Mouse (Mus musculus): ENCODE measurements around the gene Tnni3k.

Gene Tnni3k

GRCm38 (mm10) chr3:154945688-154946161 lies 109.5 kb downstream of the Tnni3k start:
- DNase-seq: no peak

- DNase-seq: no peak
Measured at GRCm38 (mm10) chr3:154927757-154928156, 127.5 kb downstream of the Tnni3k start.

- no peak for DNase-seq
Measured at GRCm38 (mm10) chr3:154924936-154925335, 130.3 kb downstream of the Tnni3k start.

- no peak for DNase-seq
Measured at GRCm38 (mm10) chr3:154915566-154915965, 139.6 kb downstream of the Tnni3k start.

GRCm38 (mm10) chr3:154913641-154914040 lies 141.6 kb downstream of the Tnni3k start:
- no peak for DNase-seq

- peak; percentile 7 for DNase-seq
Measured at GRCm38 (mm10) chr3:154896737-154897136, 158.5 kb downstream of the Tnni3k start.

GRCm38 (mm10) chr3:154893225-154893624 lies 162.0 kb downstream of the Tnni3k start:
- no peak for DNase-seq

GRCm38 (mm10) chr3:154885452-154885851 lies 169.8 kb downstream of the Tnni3k start:
- no peak for DNase-seq

GRCm38 (mm10) chr3:154885048-154885447 lies 170.2 kb downstream of the Tnni3k start:
- no peak for DNase-seq

- DNase-seq: no peak
Measured at GRCm38 (mm10) chr3:154881428-154881986, 173.7 kb downstream of the Tnni3k start.

- no peak for DNase-seq
Measured at GRCm38 (mm10) chr3:154880536-154880939, 174.7 kb downstream of the Tnni3k start.

- no peak for DNase-seq
Measured at GRCm38 (mm10) chr3:154880108-154880507, 175.1 kb downstream of the Tnni3k start.

- DNase-seq: no peak
Measured at GRCm38 (mm10) chr3:154879515-154879914, 175.7 kb downstream of the Tnni3k start.

GRCm38 (mm10) chr3:154879080-154879479 lies 176.1 kb downstream of the Tnni3k start:
- no peak for DNase-seq

- no peak for DNase-seq
Measured at GRCm38 (mm10) chr3:154868807-154869206, 186.4 kb downstream of the Tnni3k start.

GRCm38 (mm10) chr3:154861921-154862320 lies 193.3 kb downstream of the Tnni3k start:
- no peak for DNase-seq

- DNase-seq: no peak
Measured at GRCm38 (mm10) chr3:154859721-154860120, 195.5 kb downstream of the Tnni3k start.

- DNase-seq: no peak
Measured at GRCm38 (mm10) chr3:154853257-154853656, 201.9 kb downstream of the Tnni3k start.

GRCm38 (mm10) chr3:154852281-154852680 lies 202.9 kb downstream of the Tnni3k start:
- no peak for DNase-seq

- no peak for DNase-seq
Measured at GRCm38 (mm10) chr3:154842247-154842646, 213.0 kb downstream of the Tnni3k start.

- DNase-seq: no peak
Measured at GRCm38 (mm10) chr3:154841076-154841475, 214.1 kb downstream of the Tnni3k start.

- no peak for DNase-seq
Measured at GRCm38 (mm10) chr3:154837861-154838260, 217.3 kb downstream of the Tnni3k start.

GRCm38 (mm10) chr3:154836137-154836536 lies 219.1 kb downstream of the Tnni3k start:
- no peak for DNase-seq

GRCm38 (mm10) chr3:154834373-154834772 lies 220.8 kb downstream of the Tnni3k start:
- DNase-seq: no peak

- no peak for DNase-seq
Measured at GRCm38 (mm10) chr3:154825739-154826138, 229.5 kb downstream of the Tnni3k start.
